Mouse (Mus musculus) midbrain, embryonic 14.5 days (tissue): Measurements from ENCODE around the gene Atg4b. TPM values are rescaled to one million over a fixed set of nuclear protein-coding genes. Genes with fewer than 3 reads are reported as not detected.
A peak's percentile ranks its signal among the peaks of the same experiment; 100 is the strongest.

Source experiments
- ATAC-seq: fragments of 200-750 bp; cut with Nextera tagmentation; 2 replicates; pipeline ENCODE4 v1.8.0; 2017; ENCODE audit warnings: moderate number of reproducible peaks, moderate library complexity; ENCODE audit not compliant: low FRiP score, low TSS enrichment
- DNase-seq: peaks from one replicate; pipeline ENCODE4 v3.0.0-alpha.2; 2015
- H3K27ac ChIP-seq: fragments of 300-500 bp; sonication (generic); replicated peaks from 2 replicates; pipeline ENCODE4 v1.5.1; 2014; ENCODE audit warnings: mild to moderate bottlenecking, low read depth, low read length, moderate library complexity
- H3K27me3 ChIP-seq: fragments of 300-500 bp; sonication (generic); 2 replicates; pipeline ENCODE4 v1.6.1; 2014; ENCODE audit warnings: low read length, control low read depth, mixed read lengths; ENCODE audit not compliant: control insufficient read depth, insufficient read depth
- H3K36me3 ChIP-seq: fragments of 300-500 bp; sonication (generic); 2 replicates; pipeline ENCODE4 v1.6.1; 2014; ENCODE audit warnings: low read length, control low read depth; ENCODE audit not compliant: control insufficient read depth, insufficient read depth
- H3K4me1 ChIP-seq: fragments of 300-500 bp; sonication (generic); 2 replicates; pipeline ENCODE4 v1.6.1; 2014; ENCODE audit warnings: mild to moderate bottlenecking, antibody characterized with exemption, low read length, control low read depth; ENCODE audit not compliant: control insufficient read depth, insufficient read depth
- H3K4me2 ChIP-seq: fragments of 300-500 bp; sonication (generic); 2 replicates; pipeline ENCODE4 v1.6.1; 2014; ENCODE audit warnings: mild to moderate bottlenecking, low read length, moderate library complexity
- H3K4me3 ChIP-seq: fragments of 300-500 bp; sonication (generic); replicated peaks from 2 replicates; pipeline ENCODE4 v1.5.1; 2014; ENCODE audit warnings: low read depth, low read length
- H3K9ac ChIP-seq: fragments of 300-500 bp; sonication (generic); replicated peaks from 2 replicates; pipeline ENCODE4 v1.6.1; 2014; ENCODE audit warnings: mild to moderate bottlenecking, low read length, moderate library complexity
- H3K9me3 ChIP-seq: fragments of 300-500 bp; sonication (generic); 2 replicates; pipeline ENCODE4 v1.6.1; 2016; ENCODE audit warnings: low read length, control low read depth, mixed read lengths; ENCODE audit not compliant: control insufficient read depth
- WGBS: fragments of 180-500 bp; shearing (Covaris S2); extraction: QIAGEN DNeasy Blood & Tissue Kit; methylation state at CpG from one replicate; pipeline ENCODE4 v1.1.7; 2014; 5-methylcytosine and 5-hydroxymethylcytosine counted together
- polyA plus RNA-seq: library from polyadenylated mRNA; unstranded; fragments of >200 nt; fragmentation: Nextera tagmentation; extraction: Ambion mirVana; gene quantifications from 2 replicates; pipeline ENCODE4 v1.2.1, GENCODE M21; 2014

The Atg4b gene
- polyA plus RNA-seq, 1 experiment from 2014 or later: 102 TPM

GRCm38 (mm10) chr1:93726116-93726515 is 25.2 kb upstream of the Atg4b start:
- Histone ChIP-seq H3K9ac (no peak overlapping the region), H3K27ac (no peak overlapping the region), H3K9me3 (no peaks in the 10 kb centered on the region), H3K4me1 (0 out of 2 replicates have a peak, but pooled peaks cover 1% of the 10 kb centered on the region), H3K4me3 (no peak overlapping the region), H3K27me3 (no peaks in the 10 kb centered on the region), H3K36me3 (peaks cover 10% of the 10 kb centered on the region; the same call in 1 of the 2 replicates), H3K4me2 (no peak overlapping the region)
- 86% methylated on average over 3 of the region's 3 CpGs for whole genome bisulfite sequencing
- ATAC-seq (no peak), DNase-seq (no peak)

GRCm38 (mm10) chr1:93726974-93727373 is 24.3 kb upstream of the Atg4b start:
- Histone ChIP-seq H3K4me2 (no peak overlapping the region), H3K4me1 (peaks cover 8% of the 10 kb centered on the region), H3K4me3 (no peak overlapping the region), H3K27me3 (no peaks in the 10 kb centered on the region), H3K9ac (no peak overlapping the region), H3K36me3 (peaks cover 10% of the 10 kb centered on the region; the same call in 1 of the 2 replicates), H3K27ac (no peak overlapping the region), H3K9me3 (no peaks in the 10 kb centered on the region)
- ATAC-seq (no peak; the same call in 1 of the 2 replicates), DNase-seq (peak; percentile 54)
- 75% methylated on average over 3 of the region's 3 CpGs for WGBS

- Histone ChIP-seq H3K27me3 (no peaks in the 10 kb centered on the region), H3K4me3 (no peak overlapping the region), H3K36me3 (no peaks in the 10 kb centered on the region), H3K9me3 (no peaks in the 10 kb centered on the region), H3K27ac (no peak overlapping the region), H3K9ac (no peak overlapping the region), H3K4me2 (no peak overlapping the region), H3K4me1 (peaks cover 13% of the 10 kb centered on the region)
- DNase-seq (no peak), ATAC-seq (peak; percentile 46; the same call in 1 of the 2 replicates)
- WGBS: 90% methylated on average over 5 of the region's 5 CpGs
Observed at GRCm38 (mm10) chr1:93731103-93731502, 20.2 kb upstream of the Atg4b start.

DNA sequence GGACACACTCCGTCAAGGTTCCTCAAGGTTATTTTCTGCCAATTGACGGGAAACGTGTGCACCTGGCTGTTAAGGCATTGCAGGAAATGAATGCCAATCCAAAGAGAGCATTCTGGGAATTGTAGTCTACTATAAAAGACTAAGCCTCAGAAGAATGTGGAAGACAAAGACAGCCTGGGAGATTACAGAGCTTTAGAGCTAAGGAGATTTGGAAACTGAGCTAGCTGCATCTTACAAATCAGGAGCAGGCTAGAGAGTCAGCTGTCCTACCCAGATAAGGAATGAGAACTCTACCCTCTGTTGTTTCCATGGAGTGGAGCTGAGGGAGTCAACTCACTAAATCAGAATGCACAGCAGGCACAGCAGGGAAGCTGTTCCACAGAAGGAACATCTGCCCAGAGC is 19.4 kb upstream of the Atg4b start:
- Histone ChIP-seq H3K4me1 (peaks cover 13% of the 10 kb centered on the region), H3K36me3 (no peaks in the 10 kb centered on the region), H3K4me2 (peak overlapping the region; percentile 32), H3K9ac (peak overlapping the region; percentile 18; the same call in 1 of the 2 replicates), H3K9me3 (no peaks in the 10 kb centered on the region), H3K27me3 (no peaks in the 10 kb centered on the region), H3K4me3 (no peak overlapping the region), H3K27ac (peak overlapping the region; percentile 64)
- WGBS: 3% methylated on average over 3 of the region's 3 CpGs
- DNase-seq (peak; percentile 80), ATAC-seq (peak; percentile 58; the same call in 1 of the 2 replicates)

DNA sequence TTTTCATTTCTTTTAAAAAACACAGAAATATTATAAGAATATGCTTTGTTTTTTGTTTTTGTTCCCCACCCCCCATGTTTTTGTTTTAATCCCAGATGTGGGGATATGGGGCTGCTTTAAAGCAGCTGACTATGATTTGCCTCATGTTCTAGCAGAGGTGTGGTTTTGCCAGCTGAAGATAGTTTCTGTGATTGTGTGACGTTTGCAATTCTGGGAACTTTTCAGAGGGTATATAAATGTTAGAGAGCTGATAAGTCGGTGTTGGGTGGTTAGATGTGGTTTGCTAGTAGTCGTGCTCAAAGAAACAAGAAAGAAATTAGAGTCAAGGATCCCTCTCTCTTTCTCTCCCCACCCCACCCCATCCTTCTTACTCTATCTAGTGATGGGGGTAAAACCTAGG is 15.4 kb upstream of the Atg4b start:
- no peak for DNase-seq
- WGBS: 98% methylated on average over 3 of the region's 3 CpGs

DNA sequence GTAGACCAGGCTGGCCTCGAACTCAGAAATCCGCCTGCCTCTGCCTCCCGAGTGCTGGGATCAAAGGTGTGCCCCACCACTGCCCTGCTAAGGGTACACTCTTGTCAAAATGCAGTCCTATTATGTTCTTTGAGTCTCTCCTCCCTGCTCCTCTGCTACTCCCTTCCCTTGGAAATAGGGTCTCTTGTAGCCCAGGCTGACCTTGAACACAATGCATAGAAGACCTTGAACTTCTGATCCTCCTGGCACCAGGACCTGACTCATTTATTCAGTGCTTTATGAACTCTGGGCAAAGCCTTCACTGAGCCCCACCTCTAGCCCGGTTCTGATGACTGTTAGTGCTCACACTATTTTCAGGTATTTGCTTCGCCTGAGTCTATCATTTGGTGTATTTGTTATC is 13.6 kb upstream of the Atg4b start:
- DNase-seq (no peak), ATAC-seq (no peak)
- WGBS: 97% methylated on average over 5 of the region's 5 CpGs

More for the DNA sequence above, 15.4 kb upstream of the Atg4b start:
- H3K27ac ChIP-seq: no peak overlapping the region
- H3K36me3 ChIP-seq: no peaks in the 10 kb centered on the region
- H3K27me3 ChIP-seq: no peaks in the 10 kb centered on the region
- peaks cover 13% of the 10 kb centered on the region for H3K4me1 ChIP-seq
- H3K4me2 ChIP-seq: no peak overlapping the region
- no peak overlapping the region for H3K4me3 ChIP-seq
- no peak for ATAC-seq
- H3K9ac ChIP-seq: no peak overlapping the region
- H3K9me3 ChIP-seq: no peaks in the 10 kb centered on the region

GRCm38 (mm10) chr1:93740671-93741070 is 10.6 kb upstream of the Atg4b start:
- H3K36me3 ChIP-seq: no peaks in the 10 kb centered on the region

More for the DNA sequence above, 13.6 kb upstream of the Atg4b start:
- Histone ChIP-seq H3K27ac (no peak overlapping the region), H3K4me3 (no peak overlapping the region), H3K36me3 (no peaks in the 10 kb centered on the region), H3K4me2 (no peak overlapping the region), H3K27me3 (no peaks in the 10 kb centered on the region), H3K4me1 (no peaks in the 10 kb centered on the region), H3K9ac (no peak overlapping the region), H3K9me3 (no peaks in the 10 kb centered on the region)

GRCm38 (mm10) chr1:93741987-93742386 is 9.3 kb upstream of the Atg4b start:
- Histone ChIP-seq H3K4me3 (no peak overlapping the region), H3K9ac (no peak overlapping the region), H3K9me3 (no peaks in the 10 kb centered on the region), H3K4me1 (no peaks in the 10 kb centered on the region), H3K27me3 (no peaks in the 10 kb centered on the region), H3K36me3 (no peaks in the 10 kb centered on the region), H3K27ac (no peak overlapping the region), H3K4me2 (no peak overlapping the region)
- WGBS: 91% methylated on average over 4 of the region's 4 CpGs
- DNase-seq (no peak), ATAC-seq (no peak)

More at GRCm38 (mm10) chr1:93740671-93741070, 10.6 kb upstream of the Atg4b start:
- 91% methylated on average over 2 of the region's 2 CpGs for WGBS
- Histone ChIP-seq H3K27ac (no peak overlapping the region), H3K9ac (no peak overlapping the region), H3K9me3 (no peaks in the 10 kb centered on the region), H3K4me2 (no peak overlapping the region), H3K4me1 (no peaks in the 10 kb centered on the region), H3K27me3 (no peaks in the 10 kb centered on the region), H3K4me3 (no peak overlapping the region)
- no peak for DNase-seq
- ATAC-seq: no peak

DNA sequence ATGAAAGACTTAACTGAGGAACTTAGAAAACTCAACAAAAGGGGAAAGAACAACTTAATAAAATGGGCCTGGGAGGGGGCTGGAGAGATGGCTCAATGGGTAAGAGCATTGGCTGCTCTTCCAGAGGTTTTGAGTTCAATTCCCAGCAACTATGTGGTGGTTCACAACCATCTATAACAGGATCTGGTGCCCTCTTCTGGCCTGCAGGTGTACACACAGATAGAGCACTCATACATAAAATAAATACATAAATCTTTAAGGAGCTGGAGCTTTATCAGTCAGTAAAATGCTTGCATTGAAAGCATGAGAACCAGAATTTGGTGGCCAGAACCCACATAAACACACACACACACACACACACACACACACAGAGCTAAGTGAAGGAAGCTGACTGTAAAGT is 8.4 kb upstream of the Atg4b start:
- no peaks in the 10 kb centered on the region for H3K9me3 ChIP-seq
- H3K4me2 ChIP-seq: no peak overlapping the region
- no peak overlapping the region for H3K9ac ChIP-seq
- H3K27me3 ChIP-seq: no peaks in the 10 kb centered on the region
- H3K4me1 ChIP-seq: no peaks in the 10 kb centered on the region
- DNase-seq (no peak), ATAC-seq (no peak)
- H3K36me3 ChIP-seq: no peaks in the 10 kb centered on the region
- H3K4me3 ChIP-seq: no peak overlapping the region
- no peak overlapping the region for H3K27ac ChIP-seq
